Mouse (Mus musculus) liver, embryonic 16.5 days (tissue): ENCODE measurements around the gene Fam89a. TPM values are rescaled to one million over a fixed set of nuclear protein-coding genes. Genes with fewer than 3 reads are reported as not detected.

Source experiments
- polyA plus RNA-seq: library from polyadenylated mRNA; unstranded; fragments of >200 nt; fragmentation: Nextera tagmentation; extraction: Ambion mirVana; gene quantifications from 2 replicates; pipeline ENCODE4 v1.2.1, GENCODE M21; 2015

Fam89a gene
- polyA plus RNA-seq, 1 experiment from 2014 or later: 2.3 TPM

Other genes starting within 250 kb of the Fam89a start
- 15.8 and 17.3 TPM in 2 replicates for gene Cog2, start 231.1 kb downstream of the Fam89a start, polyA plus RNA-seq
- 258 and 290 TPM in 2 replicates for gene Agt, start 182.1 kb downstream of the Fam89a start, polyA plus RNA-seq
- 0.08 TPM in 1 of 2 replicates, not detected in the other for gene Capn9, start 175.7 kb downstream of the Fam89a start, polyA plus RNA-seq
- 5.3 and 6.4 TPM in 2 replicates for gene 2310022B05Rik, start 88.5 kb downstream of the Fam89a start, polyA plus RNA-seq
- 14.2 and 14.6 TPM in 2 replicates for gene Ttc13, start 29.8 kb downstream of the Fam89a start, polyA plus RNA-seq
- 4.8 and 5.7 TPM in 2 replicates for gene Arv1, start 29.7 kb downstream of the Fam89a start, polyA plus RNA-seq
- gene Trim67, start 41.3 kb upstream of the Fam89a start, polyA plus RNA-seq: 0.02 TPM in 2 replicates
- 33.8 and 34.8 TPM in 2 replicates for gene Gnpat, start 111.2 kb upstream of the Fam89a start, polyA plus RNA-seq
- gene 2810004N23Rik, start 111.3 kb upstream of the Fam89a start, polyA plus RNA-seq: 14.7 and 16.9 TPM in 2 replicates
- gene Exoc8, start 145.9 kb upstream of the Fam89a start, polyA plus RNA-seq: 3.1 and 3.6 TPM in 2 replicates
- gene Sprtn, start 146.1 kb upstream of the Fam89a start, polyA plus RNA-seq: 4.8 and 4.9 TPM in 2 replicates
- 4.8 and 5.1 TPM in 2 replicates for gene Egln1, start 197.5 kb upstream of the Fam89a start, polyA plus RNA-seq